Mouse (Mus musculus): ENCODE data around the gene Pou2f1. TPM values are rescaled to one million over a fixed set of nuclear protein-coding genes. Genes with fewer than 3 reads are reported as not detected.
A peak's percentile ranks its signal among the peaks of the same experiment; 100 is the strongest.
"Not testable (repeated sequence)": the region's sequence is repeated elsewhere in the genome, so short reads cannot be mapped to it uniquely, and the experiment has no call there.

Pou2f1 gene
- total RNA-seq, 2 experiments from 2014 or later: 12.0 to 15.1 TPM

DNA sequence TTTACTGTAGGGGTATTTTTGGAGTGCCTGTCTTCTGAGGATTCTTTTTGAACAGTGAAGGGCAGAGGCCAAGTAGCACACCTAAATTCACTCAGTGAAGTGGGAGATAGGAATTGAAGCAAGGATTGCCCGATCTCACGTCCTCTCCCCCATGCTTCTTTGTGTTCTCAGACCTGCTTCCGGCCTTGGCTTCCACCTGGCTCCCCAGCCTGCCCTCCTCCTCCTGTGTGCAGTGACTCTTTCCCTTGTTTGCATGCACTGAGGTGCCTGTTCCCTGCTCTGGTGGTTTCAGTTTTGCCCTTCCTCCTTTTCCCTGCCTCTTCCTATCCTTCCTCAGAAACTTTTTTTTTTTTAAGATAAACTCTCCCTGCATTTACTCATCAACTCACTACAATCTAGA lies 4.5 kb upstream of the Pou2f1 start:
- intact Hi-C loops (cut with DNase I): loop anchor here (10.0 kb wide), 1 partner anchor 368 kb away; the partner anchor contains the start of gene Tada1

DNA sequence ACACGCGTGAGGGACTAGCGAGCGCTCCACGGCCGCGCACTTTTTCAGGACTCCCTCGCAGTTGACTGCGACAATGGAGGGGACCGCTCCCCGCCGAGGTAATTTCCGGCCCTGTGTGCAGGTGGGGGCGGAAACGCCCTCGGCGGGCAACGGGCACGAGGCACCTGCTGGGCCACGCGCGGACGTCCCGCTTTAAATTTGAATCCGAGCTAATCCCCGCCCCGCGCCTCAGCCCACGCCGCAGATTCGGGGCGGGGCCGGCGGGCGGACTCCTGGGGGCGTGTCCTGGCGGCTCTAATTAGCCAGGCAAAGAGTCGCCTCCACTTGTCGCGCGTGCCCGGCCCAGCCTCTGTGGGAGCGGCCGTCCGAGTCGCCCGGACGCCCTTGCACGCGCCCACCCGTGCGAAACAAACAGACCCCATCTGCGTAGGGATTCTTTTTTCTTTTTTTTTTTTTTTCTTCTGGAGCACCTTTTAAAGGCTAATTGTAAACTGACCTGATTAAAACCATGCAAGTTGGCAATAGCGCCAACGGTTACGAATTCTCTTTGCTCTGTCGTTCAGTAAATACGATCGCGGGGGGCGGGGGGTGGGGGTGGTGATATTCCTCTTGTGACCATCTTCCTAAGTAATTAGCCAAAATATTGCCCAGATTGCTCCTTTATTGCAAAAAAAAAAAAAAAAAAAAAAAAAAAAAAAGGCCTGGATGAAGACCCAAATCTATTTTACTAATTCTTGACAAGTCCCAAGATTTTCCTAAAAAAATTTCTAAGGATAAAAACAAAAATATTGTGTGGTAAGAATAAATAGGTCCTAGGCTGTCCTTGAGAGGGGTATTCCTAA lies 924 bp upstream of the Pou2f1 start:
- DNase-seq: peak; percentile 96 to 97
- intact Hi-C loops (cut with DNase I): loop anchor here (2.0 to 10.0 kb wide), 2 partner anchors 149 to 371 kb away; partner anchors contain the start of gene Tada1

More for the DNA sequence above, 4.5 kb upstream of the Pou2f1 start:
- no peak for DNase-seq

DNA sequence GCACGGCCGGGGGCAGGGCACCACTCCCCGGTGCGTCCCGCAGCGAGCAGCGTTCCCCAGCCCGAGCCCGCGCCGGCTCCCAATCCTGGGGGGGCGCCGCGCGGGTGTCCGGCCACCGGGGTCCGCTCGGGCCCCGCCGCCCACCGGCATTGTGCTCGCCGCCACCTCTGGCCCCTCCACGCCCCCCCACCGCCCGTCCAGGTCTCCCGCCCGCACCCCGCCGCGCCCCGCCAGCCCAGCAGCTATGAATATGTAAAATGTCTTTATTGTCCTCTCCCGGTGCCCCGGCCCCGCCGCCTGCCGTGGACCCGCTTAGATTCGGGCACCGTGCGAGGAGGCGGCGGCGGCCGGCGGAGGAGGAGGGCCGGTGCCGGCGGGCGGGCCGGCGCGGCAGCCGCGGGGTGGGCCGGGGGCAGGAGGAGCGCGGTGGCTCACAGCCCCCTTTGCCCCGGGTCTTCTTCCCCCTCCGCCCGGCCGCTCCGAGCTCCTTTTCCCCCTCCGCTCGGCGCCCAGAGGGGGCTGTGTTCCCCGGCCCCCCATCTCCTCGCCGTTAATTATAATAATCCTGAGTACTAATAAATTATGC lies 481 bp downstream of the Pou2f1 start:
- peak; percentile 56 to 66 for DNase-seq
- intact Hi-C loops (cut with DNase I): loop anchor here (2.0 to 10.0 kb wide), 3 partner anchors 25 to 373 kb away; partner anchors contain the start of gene Tada1

DNA sequence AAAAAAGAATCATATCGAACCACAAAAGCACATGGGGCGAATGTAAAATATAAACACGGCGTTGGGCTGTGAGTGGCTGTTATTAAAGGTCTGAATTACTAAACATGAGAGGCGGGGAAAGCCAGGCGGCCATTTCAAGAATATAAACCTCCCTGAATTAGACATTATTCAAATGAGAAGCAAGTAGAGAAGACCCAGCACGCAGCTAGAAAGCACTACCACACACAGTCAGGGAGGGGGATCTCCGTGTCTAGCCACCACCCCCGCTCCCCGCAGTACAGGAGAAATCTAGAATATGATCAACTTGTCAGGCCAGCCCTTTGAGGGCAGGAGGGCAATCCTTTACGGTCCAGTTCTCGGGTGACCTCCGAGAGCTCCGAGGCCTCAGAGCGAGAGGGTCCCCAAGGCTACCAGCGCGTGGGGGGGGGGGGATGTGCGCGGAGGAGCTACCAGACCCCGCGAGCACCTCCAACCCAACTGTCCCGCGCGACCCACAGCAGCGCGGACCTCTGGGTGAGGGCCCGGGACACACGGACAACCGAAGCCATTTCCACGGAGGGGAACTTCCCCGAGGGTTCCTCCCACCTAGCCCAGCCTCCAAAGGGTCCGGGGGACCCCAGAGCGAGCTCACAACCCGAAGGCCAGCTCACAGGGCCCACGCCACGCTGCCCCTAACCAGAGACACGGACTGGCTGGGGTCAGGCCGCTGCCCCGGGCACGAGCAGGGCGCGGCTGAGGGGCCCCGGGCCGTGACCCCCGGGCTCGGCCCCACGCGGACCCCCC lies 1.2 kb downstream of the Pou2f1 start:
- intact Hi-C loops (cut with DNase I): loop anchor here (2.0 to 10.0 kb wide), 3 partner anchors 25 to 373 kb away; partner anchors contain the start of gene Tada1
- DNase-seq: peak; percentile 33 to 35

DNA sequence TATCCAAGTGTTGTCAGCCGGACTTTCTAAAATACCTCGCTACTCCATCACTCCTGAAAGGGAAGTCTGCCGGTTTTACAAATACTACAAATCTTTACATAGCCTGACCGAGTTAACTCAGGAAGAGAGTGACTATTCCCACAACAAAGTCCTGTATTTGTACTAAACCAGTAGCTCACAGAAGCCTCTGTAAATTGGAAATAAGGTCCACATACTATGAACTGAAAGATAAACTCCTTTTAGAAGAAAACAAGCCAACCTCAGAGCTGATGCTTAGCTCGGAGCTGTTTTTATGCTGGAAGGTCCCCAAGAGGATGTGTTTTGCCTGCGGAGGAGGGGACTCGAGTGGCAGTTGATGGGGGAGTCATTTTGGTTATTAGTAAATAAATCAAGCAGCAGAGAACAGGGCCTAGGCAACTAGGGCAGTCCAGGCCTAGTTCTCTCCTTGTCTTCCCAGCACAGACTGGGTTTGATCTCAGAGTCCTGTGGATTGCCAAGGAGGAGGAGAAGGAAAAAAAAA lies 1.8 kb downstream of the Pou2f1 start:
- DNase-seq: peak in 1 of 2 experiments; percentile 18
- intact Hi-C loops (cut with DNase I): loop anchor here (2.0 to 10.0 kb wide), 3 partner anchors 24 to 374 kb away; partner anchors contain the start of gene Tada1

DNA sequence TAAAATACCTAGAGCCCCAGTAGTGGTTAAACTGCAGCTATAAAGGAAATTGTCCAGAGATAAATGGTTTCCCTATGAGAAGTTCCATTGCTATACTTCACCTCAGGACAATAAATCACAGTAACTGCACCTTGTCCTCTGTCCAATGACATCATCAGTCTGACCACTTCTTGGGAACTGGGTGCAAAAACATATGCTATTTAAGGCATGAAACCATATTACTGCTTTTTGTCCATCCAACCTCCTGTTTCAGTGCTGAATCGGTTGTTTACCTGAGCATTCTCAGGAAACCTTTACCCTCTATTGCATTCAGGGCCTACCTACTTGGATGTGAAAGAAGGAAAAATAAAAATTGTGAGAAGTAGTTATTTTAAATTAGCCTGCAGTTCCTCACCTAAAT lies 2.8 kb downstream of the Pou2f1 start:
- no peak for DNase-seq
- intact Hi-C loops (cut with DNase I): loop anchor here (2.0 to 10.0 kb wide), 4 partner anchors 23 to 375 kb away; partner anchors contain the start of gene Tada1

DNA sequence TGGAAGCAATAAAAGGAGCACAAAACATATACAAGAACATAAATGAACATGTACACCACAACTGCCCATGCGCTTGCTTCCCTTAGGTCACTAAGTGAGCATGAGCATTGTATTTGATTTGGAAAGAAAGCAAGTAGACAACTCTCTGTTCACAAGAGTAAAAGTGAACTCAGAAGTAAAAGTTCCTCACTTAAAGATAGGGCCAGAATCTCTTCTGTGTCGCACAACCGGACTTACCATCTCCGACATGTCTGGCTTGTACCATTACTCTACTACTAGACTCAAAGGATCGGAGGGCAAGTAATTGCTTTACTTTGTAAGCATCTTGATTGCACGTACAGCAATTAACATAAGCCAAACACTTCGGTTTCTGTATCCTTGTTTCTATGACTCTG lies 6.8 kb downstream of the Pou2f1 start:
- intact Hi-C loops (cut with DNase I): loop anchor here (10.0 kb wide), 1 partner anchor 331 kb away; no protein-coding TSS in a partner anchor
- DNase-seq: no peak

DNA sequence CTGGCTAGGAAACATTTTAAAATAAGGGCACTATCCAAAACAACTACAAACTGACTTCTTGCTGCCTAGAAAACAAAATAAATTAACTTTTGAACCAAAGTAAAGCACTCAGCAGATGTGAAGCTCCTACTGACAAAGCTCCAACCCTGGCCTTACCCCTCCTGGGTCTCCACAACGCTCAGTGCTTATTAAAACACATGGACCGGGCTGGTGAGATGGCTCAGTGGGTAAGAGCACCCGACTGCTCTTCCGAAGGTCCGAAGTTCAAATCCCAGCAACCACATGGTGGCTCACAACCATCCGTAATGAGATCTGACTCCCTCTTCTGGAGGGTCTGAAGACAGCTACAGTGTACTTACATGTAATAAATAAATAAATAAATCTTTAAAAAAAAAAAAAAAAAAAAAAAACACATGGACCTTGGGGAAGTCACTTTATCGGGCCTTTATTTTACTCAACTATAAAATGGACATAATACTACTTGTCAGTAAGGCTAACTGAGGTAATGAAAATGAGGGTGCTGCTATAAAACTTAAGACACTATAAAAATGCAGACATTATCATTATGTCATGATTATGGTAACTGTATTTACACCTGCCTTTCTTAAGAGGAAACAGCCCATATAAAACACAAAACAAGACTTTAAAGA lies 7.3 kb downstream of the Pou2f1 start:
- intact Hi-C loops (cut with DNase I): loop anchor here (10.0 kb wide), 1 partner anchor 330 kb away; no protein-coding TSS in a partner anchor
- DNase-seq: not testable (repeated sequence)

DNA sequence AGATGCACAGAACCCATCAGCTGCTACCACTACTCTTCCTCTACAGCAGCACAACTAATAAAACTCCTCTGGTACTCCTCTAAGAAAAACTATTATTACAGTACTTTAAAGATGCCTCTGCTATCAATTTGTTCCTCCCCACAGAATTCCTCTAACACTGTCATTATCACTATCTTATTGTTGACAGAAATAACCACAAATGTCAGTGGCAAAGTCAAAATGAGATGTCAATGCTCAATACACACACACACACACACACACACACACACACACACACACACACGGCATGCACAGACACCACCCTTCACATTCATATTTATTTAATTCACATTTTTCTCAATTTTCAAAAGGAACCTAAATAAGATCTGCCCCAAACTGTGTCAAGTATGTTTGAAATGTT lies 8.2 kb downstream of the Pou2f1 start:
- DNase-seq: no peak
- intact Hi-C loops (cut with DNase I): loop anchor here (10.0 kb wide), 1 partner anchor 329 kb away; no protein-coding TSS in a partner anchor

DNA sequence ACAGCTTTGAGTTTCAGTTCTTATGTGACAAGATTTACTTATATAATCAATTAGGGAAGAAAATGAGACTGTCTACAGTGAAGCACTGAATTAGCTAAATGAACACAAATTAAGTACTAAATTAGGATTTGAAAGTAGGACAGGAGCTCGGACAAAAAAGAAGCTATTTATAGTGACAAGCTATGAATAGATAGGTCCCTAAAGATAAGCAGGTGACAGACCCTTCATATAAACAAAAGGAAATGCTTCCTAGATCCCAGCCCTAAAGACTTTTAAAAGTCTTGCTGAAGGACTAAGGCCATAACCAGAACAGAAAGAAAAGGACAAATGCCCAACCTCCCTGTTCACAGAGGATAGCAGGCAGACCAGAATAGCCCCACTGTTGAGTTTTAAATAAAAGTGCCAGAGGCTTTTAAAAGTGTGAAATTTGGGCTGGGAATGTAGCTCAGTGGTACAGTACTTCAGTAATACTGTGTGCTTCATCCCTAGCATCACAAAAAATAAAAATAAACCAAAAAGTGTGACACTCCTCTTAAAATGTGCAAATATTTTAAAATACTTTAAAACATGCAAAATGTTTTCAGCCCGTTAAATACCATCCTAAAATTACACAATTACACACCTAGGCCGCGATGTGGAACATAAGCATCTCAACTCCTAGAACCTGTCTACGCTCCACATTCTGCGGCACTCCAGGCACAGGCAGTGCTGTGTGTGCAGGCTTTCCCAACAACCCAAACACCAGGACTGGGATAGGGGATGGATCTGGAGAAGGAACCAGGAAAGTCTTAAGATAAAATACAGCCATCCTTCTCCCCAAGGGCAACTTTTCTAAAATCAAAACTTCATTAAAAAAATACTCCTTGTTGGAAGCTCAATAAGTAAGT lies 9.0 kb downstream of the Pou2f1 start:
- DNase-seq: no peak
- intact Hi-C loops (cut with DNase I): loop anchor here (2.0 to 10.0 kb wide), 2 partner anchors 17 to 329 kb away; no protein-coding TSS in a partner anchor

DNA sequence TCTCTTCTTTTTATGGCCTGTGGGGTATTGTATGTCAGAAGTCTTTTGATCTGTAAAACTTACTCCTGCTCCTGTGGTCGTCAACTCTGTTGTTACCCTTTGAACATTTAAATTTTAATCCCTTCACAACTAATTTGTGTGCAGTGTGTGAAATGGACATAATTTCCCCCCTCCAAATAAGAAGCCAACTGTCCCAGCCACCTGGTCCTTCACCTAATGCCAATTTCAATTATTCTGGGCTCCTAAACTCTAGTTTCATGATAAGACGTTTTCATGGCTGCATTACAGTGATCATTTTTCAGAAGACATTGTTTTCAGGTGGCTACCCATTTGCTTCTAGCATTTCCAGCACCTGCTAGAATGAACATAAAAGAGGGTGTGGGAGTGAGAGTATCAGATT lies 13.9 kb downstream of the Pou2f1 start:
- DNase-seq: no peak
- intact Hi-C loops (cut with DNase I): no loop called here

DNA sequence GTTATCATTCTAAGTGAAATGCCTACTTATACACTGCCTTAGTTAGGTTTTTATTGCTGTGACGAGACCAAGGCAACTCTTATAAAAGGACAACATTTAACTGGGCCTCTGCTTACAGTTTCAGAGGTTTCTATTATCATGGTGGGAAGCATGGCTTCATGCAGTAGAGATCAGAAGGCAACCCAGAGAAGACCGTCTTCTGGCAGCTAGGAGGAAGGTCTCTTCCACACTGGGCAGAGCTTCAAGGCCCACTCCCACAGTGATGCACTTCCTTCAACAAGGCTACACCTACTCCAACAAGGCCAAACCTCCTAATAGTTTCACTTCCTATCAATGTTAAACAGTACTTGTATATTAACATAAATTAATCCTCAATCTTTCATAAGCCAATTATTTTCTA lies 14.4 kb downstream of the Pou2f1 start:
- intact Hi-C loops (cut with DNase I): no loop called here
- DNase-seq: no peak

DNA sequence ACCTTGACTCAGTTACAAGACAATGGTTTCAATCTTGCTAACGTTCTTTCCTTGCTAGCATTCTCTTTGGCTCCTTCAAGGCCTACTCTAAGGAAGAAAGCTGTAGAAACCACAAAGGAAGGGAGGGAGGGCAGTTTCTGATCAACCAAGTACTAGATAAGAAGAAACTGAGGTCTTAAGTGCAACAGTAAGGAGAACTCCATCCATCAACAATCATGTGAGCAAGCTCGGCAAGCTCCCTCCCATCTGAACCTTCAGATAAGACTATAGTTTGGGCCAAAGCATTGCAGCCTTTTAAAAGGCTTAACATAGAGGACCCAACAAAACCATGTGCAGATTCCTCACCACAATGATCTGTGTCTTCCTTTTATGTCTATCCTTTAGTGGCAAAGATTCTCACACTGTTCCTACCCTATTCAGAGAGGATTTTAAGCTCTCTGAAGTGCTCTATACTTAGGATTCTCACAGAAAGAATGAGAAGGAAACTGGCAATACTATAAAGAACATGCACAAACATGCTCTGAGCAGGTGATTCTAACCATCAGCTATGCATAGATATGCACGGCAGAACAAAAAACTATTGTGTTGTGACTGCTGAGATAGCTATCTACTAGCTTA lies 16.6 kb downstream of the Pou2f1 start:
- no peak for DNase-seq
- intact Hi-C loops (cut with DNase I): no loop called here

DNA sequence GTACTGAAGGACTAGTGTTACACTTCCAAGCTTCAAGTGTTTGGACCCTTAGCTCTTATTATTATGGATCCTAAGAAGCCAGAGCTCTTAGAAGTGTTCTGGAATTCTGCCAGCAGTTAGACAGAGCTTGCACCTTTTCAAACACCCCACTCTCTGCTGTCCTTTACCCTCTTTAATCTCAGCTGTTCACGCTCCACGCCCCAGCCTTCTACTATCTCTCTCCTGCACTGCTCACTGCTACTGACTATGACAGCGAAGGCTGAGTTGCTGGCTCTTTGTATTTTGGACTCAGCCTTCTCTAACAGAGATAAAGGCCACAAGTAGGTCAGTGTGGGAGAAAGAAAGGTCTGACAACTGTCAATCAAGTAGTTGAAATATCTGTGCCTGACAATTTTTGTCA lies 17.3 kb downstream of the Pou2f1 start:
- DNase-seq: no peak
- intact Hi-C loops (cut with DNase I): no loop called here

DNA sequence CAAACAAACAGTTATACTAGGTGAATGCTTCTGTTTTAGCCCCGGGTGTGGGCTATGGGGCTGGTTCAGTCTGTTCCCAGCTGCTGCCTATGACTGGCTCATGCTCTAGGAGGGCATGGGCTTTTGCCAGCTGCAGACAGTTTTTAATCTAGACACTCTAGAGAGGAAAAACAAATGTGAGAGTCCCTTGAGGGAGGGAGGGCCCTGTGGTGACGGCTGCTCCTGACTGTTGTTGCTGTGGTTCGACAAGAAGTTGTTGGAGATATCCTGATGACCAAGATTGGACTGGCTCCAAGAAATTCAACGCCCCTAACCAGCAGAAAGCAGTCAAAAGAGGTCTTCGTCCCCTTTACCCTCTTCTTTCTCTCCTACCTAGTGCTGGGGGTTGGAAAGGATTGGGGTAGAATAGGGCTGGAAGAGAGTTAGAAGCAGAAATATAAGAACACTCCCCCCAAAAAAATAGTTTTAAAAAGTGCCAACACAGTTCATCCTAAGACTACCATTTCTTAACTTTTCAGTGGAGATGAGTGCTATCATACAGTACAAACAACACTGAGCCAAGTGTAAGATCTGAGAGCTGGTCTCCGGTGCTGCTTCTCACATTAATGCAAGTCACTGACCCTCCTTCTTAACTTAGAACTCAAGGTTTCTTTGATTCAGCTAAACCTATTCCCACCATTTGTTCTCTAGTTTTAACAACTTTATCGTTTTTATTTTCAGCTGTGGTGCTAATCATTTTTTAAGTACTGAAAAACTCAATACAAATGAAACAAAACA lies 25.6 kb downstream of the Pou2f1 start:
- peak; percentile 24 to 45 for DNase-seq
- intact Hi-C loops (cut with DNase I): loop anchor here (2.0 to 10.0 kb wide), 3 partner anchors 16 to 178 kb away; no protein-coding TSS in a partner anchor

DNA sequence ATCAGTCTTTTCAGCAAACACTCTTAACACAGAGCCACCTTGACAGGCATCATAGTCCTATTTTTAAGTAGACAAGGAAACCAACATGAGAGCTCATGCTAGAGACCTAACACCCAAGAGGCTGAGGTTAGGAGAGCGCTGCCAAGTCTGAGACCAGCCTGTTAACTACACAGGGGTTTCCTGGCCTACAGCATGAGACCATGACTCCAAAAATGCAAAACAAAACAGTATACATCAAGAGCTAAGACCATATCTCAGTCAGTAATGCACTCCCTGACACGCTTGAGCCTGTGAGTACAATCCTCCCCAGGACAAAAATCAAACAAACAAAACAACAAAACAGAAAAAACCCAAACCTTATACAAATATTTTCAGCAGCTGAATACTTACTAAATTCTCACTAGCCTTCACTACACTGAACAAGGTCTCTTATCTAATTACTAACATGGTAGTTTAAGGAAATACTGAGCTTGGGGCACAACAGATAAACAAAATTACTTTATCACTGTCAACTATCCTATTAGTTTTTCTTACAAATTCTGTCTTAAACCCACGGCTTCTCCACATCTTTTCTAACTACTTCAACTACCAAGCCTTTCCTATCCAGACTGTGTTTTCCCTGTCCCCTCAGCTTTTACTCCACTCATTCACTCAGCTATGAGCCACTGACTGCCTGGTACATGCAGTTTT lies 33.3 kb downstream of the Pou2f1 start:
- no peak for DNase-seq
- intact Hi-C loops (cut with DNase I): no loop called here

Data from heart, postnatal 14 days (tissue).